Mouse (Mus musculus): ENCODE results near the gene Prkg2. TPM values are rescaled to one million over a fixed set of nuclear protein-coding genes. Genes with fewer than 3 reads are reported as not detected.

The Prkg2 gene
- polyA plus RNA-seq, 1 experiment from 2014 or later: 2.1 TPM

GRCm38 (mm10) chr5:98940731-98941130 lies 96.4 kb downstream of the Prkg2 start:
- WGBS: 42% methylated on average over 6 of the region's 6 CpGs
- H3K4me3 ChIP-seq: no peak overlapping the region
- H3K9ac ChIP-seq (replicated peaks): no peak overlapping the region
- no peaks in the 10 kb centered on the region for H3K36me3 ChIP-seq
- no peaks in the 10 kb centered on the region for H3K9me3 ChIP-seq
- no peak overlapping the region for H3K4me2 ChIP-seq (replicated peaks)
- no peak for ATAC-seq (ENCODE audit: low FRiP score, low read depth)
- H3K4me1 ChIP-seq: peaks cover 13% of the 10 kb centered on the region
- H3K27me3 ChIP-seq: no peaks in the 10 kb centered on the region
- H3K27ac ChIP-seq (replicated peaks): no peak overlapping the region

- Histone ChIP-seq H3K4me2 (replicated peaks) (no peak overlapping the region), H3K36me3 (no peaks in the 10 kb centered on the region), H3K9me3 (no peaks in the 10 kb centered on the region), H3K9ac (replicated peaks) (no peak overlapping the region), H3K27me3 (no peaks in the 10 kb centered on the region), H3K4me3 (no peak overlapping the region), H3K4me1 (peaks cover 13% of the 10 kb centered on the region), H3K27ac (replicated peaks) (peak overlapping the region; percentile 7; the same call in 1 of the 2 replicates)
- ATAC-seq (ENCODE audit: low FRiP score, low read depth): peak; percentile 25; the same call in 1 of the 2 replicates
- WGBS: 78% methylated on average over 6 of the region's 6 CpGs
Measured at GRCm38 (mm10) chr5:98939631-98940208, 97.4 kb downstream of the Prkg2 start.

- Histone ChIP-seq H3K27me3 (no peaks in the 10 kb centered on the region), H3K9ac (replicated peaks) (no peak overlapping the region), H3K9me3 (no peaks in the 10 kb centered on the region), H3K4me3 (no peak overlapping the region), H3K4me2 (replicated peaks) (no peak overlapping the region), H3K36me3 (no peaks in the 10 kb centered on the region), H3K27ac (replicated peaks) (peak overlapping the region; percentile 7; the same call in 1 of the 2 replicates), H3K4me1 (peaks cover 13% of the 10 kb centered on the region)
- WGBS: 84% methylated on average over 9 of the region's 9 CpGs
- ATAC-seq (ENCODE audit: low FRiP score, low read depth): peak; percentile 67
Measured at GRCm38 (mm10) chr5:98939116-98939515, 98.0 kb downstream of the Prkg2 start.

GRCm38 (mm10) chr5:98937879-98938278 lies 99.3 kb downstream of the Prkg2 start:
- Histone ChIP-seq H3K4me1 (peaks cover 10% of the 10 kb centered on the region; the same call in 1 of the 2 replicates), H3K27me3 (no peaks in the 10 kb centered on the region), H3K9me3 (no peaks in the 10 kb centered on the region), H3K4me3 (no peak overlapping the region), H3K27ac (replicated peaks) (no peak overlapping the region), H3K9ac (replicated peaks) (no peak overlapping the region), H3K36me3 (no peaks in the 10 kb centered on the region), H3K4me2 (replicated peaks) (no peak overlapping the region)
- WGBS: 65% methylated on average over 4 of the region's 4 CpGs
- no peak for ATAC-seq (ENCODE audit: low FRiP score, low read depth)

GRCm38 (mm10) chr5:98936650-98937049 lies 100.5 kb downstream of the Prkg2 start:
- H3K9ac ChIP-seq (replicated peaks): no peak overlapping the region
- H3K27me3 ChIP-seq: no peaks in the 10 kb centered on the region
- 45% methylated on average over 2 of the region's 2 CpGs for WGBS
- no peak for ATAC-seq (ENCODE audit: low FRiP score, low read depth)
- no peaks in the 10 kb centered on the region for H3K9me3 ChIP-seq
- peaks cover 10% of the 10 kb centered on the region; the same call in 1 of the 2 replicates for H3K4me1 ChIP-seq
- no peak overlapping the region for H3K27ac ChIP-seq (replicated peaks)
- no peak overlapping the region for H3K4me3 ChIP-seq
- no peak overlapping the region for H3K4me2 ChIP-seq (replicated peaks)
- H3K36me3 ChIP-seq: no peaks in the 10 kb centered on the region

GRCm38 (mm10) chr5:98935930-98936329 lies 101.2 kb downstream of the Prkg2 start:
- ATAC-seq (ENCODE audit: low FRiP score, low read depth): no peak
- H3K4me3 ChIP-seq: no peak overlapping the region
- no peaks in the 10 kb centered on the region for H3K9me3 ChIP-seq
- no peak overlapping the region for H3K9ac ChIP-seq (replicated peaks)
- no peak overlapping the region for H3K4me2 ChIP-seq (replicated peaks)
- H3K4me1 ChIP-seq: peaks cover 10% of the 10 kb centered on the region; the same call in 1 of the 2 replicates
- no peaks in the 10 kb centered on the region for H3K36me3 ChIP-seq
- WGBS: 77% methylated on average over 8 of the region's 8 CpGs
- no peak overlapping the region for H3K27ac ChIP-seq (replicated peaks)
- no peaks in the 10 kb centered on the region for H3K27me3 ChIP-seq

GRCm38 (mm10) chr5:98922921-98923320 lies 114.2 kb downstream of the Prkg2 start:
- no peak overlapping the region for H3K27ac ChIP-seq (replicated peaks)
- no peaks in the 10 kb centered on the region for H3K27me3 ChIP-seq
- H3K4me2 ChIP-seq (replicated peaks): no peak overlapping the region
- no peak for ATAC-seq (ENCODE audit: low FRiP score, low read depth)
- WGBS: 89% methylated on average over 3 of the region's 3 CpGs
- no peaks in the 10 kb centered on the region for H3K36me3 ChIP-seq
- no peaks in the 10 kb centered on the region for H3K9me3 ChIP-seq
- peaks cover 6% of the 10 kb centered on the region; the same call in 1 of the 2 replicates for H3K4me1 ChIP-seq
- H3K9ac ChIP-seq (replicated peaks): no peak overlapping the region
- H3K4me3 ChIP-seq: no peak overlapping the region

GRCm38 (mm10) chr5:98921608-98922007 lies 115.5 kb downstream of the Prkg2 start:
- Histone ChIP-seq H3K9me3 (no peaks in the 10 kb centered on the region), H3K4me2 (replicated peaks) (no peak overlapping the region), H3K36me3 (no peaks in the 10 kb centered on the region), H3K27me3 (no peaks in the 10 kb centered on the region), H3K4me1 (peaks cover 6% of the 10 kb centered on the region; the same call in 1 of the 2 replicates), H3K27ac (replicated peaks) (no peak overlapping the region), H3K9ac (replicated peaks) (no peak overlapping the region), H3K4me3 (no peak overlapping the region)
- ATAC-seq (ENCODE audit: low FRiP score, low read depth): no peak
- WGBS: 61% methylated on average over 1 of the region's 1 CpGs

- Histone ChIP-seq H3K27ac (replicated peaks) (no peak overlapping the region), H3K9ac (replicated peaks) (no peak overlapping the region), H3K4me1 (peaks cover 6% of the 10 kb centered on the region; the same call in 1 of the 2 replicates), H3K4me2 (replicated peaks) (no peak overlapping the region), H3K9me3 (no peaks in the 10 kb centered on the region), H3K36me3 (no peaks in the 10 kb centered on the region), H3K4me3 (no peak overlapping the region), H3K27me3 (no peaks in the 10 kb centered on the region)
- no peak for ATAC-seq (ENCODE audit: low FRiP score, low read depth)
- over 99% methylated on average over 5 of the region's 5 CpGs for WGBS
Measured at GRCm38 (mm10) chr5:98918716-98919115, 118.4 kb downstream of the Prkg2 start.

- Histone ChIP-seq H3K36me3 (no peaks in the 10 kb centered on the region), H3K27me3 (no peaks in the 10 kb centered on the region), H3K4me2 (replicated peaks) (no peak overlapping the region), H3K27ac (replicated peaks) (no peak overlapping the region), H3K4me3 (no peak overlapping the region), H3K9me3 (peaks cover 2% of the 10 kb centered on the region; the same call in 1 of the 2 replicates), H3K9ac (replicated peaks) (no peak overlapping the region), H3K4me1 (no peaks in the 10 kb centered on the region)
- WGBS: 60% methylated on average over 4 of the region's 4 CpGs
- no peak for ATAC-seq (ENCODE audit: low FRiP score, low read depth)
Measured at GRCm38 (mm10) chr5:98902339-98902738, 134.8 kb downstream of the Prkg2 start.

GRCm38 (mm10) chr5:98900926-98901325 lies 136.2 kb downstream of the Prkg2 start:
- 95% methylated on average over 5 of the region's 5 CpGs for WGBS

GRCm38 (mm10) chr5:98897946-98898345 lies 139.2 kb downstream of the Prkg2 start:
- no peak for ATAC-seq (ENCODE audit: low FRiP score, low read depth)
- H3K27ac ChIP-seq (replicated peaks): no peak overlapping the region
- H3K9ac ChIP-seq (replicated peaks): no peak overlapping the region

More at GRCm38 (mm10) chr5:98900926-98901325, 136.2 kb downstream of the Prkg2 start:
- H3K4me1 ChIP-seq: no peaks in the 10 kb centered on the region
- H3K4me3 ChIP-seq: no peak overlapping the region
- H3K4me2 ChIP-seq (replicated peaks): no peak overlapping the region
- H3K27me3 ChIP-seq: no peaks in the 10 kb centered on the region
- ATAC-seq (ENCODE audit: low FRiP score, low read depth): no peak
- H3K9me3 ChIP-seq: no peaks in the 10 kb centered on the region
- H3K27ac ChIP-seq (replicated peaks): no peak overlapping the region
- H3K36me3 ChIP-seq: no peaks in the 10 kb centered on the region
- H3K9ac ChIP-seq (replicated peaks): no peak overlapping the region

GRCm38 (mm10) chr5:98894281-98894680 lies 142.9 kb downstream of the Prkg2 start:
- no peaks in the 10 kb centered on the region for H3K36me3 ChIP-seq
- 89% methylated on average over 3 of the region's 3 CpGs for WGBS

More at GRCm38 (mm10) chr5:98897946-98898345, 139.2 kb downstream of the Prkg2 start:
- Histone ChIP-seq H3K36me3 (no peaks in the 10 kb centered on the region), H3K4me1 (no peaks in the 10 kb centered on the region), H3K27me3 (no peaks in the 10 kb centered on the region), H3K4me2 (replicated peaks) (no peak overlapping the region), H3K9me3 (no peaks in the 10 kb centered on the region), H3K4me3 (no peak overlapping the region)

More at GRCm38 (mm10) chr5:98894281-98894680, 142.9 kb downstream of the Prkg2 start:
- Histone ChIP-seq H3K4me3 (no peak overlapping the region), H3K4me2 (replicated peaks) (no peak overlapping the region), H3K4me1 (no peaks in the 10 kb centered on the region), H3K9ac (replicated peaks) (no peak overlapping the region), H3K9me3 (no peaks in the 10 kb centered on the region), H3K27ac (replicated peaks) (no peak overlapping the region), H3K27me3 (no peaks in the 10 kb centered on the region)
- no peak for ATAC-seq (ENCODE audit: low FRiP score, low read depth)

Data from midbrain, embryonic 12.5 days (tissue).